In the genomic region with DNA sequence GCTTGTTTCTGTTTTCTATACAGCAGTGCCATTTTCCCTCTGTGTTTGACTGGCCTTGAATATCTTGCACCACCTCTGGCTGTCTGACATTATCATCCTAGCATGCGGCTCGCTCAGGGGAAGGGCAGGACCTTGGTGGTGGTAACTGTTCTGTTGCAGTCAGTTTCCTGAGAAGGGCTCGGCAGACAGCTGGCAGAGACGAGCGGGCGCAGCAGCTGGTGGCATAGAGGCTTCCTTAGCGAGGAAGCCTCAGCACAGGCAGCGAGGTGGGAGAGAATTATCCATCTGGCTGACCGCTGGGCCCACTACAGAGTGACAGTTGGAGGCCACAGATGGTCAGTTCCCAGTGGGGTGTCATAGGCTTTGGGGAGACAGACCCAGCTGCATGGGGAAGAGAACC, we compare ENCODE assay signal across 11 mouse cellular contexts. TPM values are rescaled to one million over a fixed set of nuclear protein-coding genes. Genes with fewer than 3 reads are reported as not detected.
DNase-seq lines count a peak whose midpoint lies in the region; ATAC-seq lines count a peak whose summit lies in the region.
"Had no signal": no experiment of that assay in that cellular context is flagged by ENCODE, and none has a peak within 500 bp of the region (broad histone marks: within the 10 kb centered on the region; RNA-seq: fewer than 3 reads in every experiment).

No protein-coding gene starts in this region.

- ATAC-seq in erythroblast, adult 5-6 weeks (replicated peaks; ENCODE audit: low FRiP score, poor library complexity, severe bottlenecking), result peak; percentile 58
- ATAC-seq in megakaryocyte progenitor cell, adult 5-6 weeks (replicated peaks; ENCODE audit: poor library complexity), result peak; percentile 66

- peak; percentile 37 to 50 for DNase-seq in spleen, postnatal 10 days (ENCODE audit: low spot score in 2 of 2)
- no peak for DNase-seq in spleen, postnatal 14 days (ENCODE audit: low spot score in 2 of 2)
- DNase-seq in thymus, postnatal 4 days, result peak; percentile 55
- no peak for DNase-seq in urinary bladder, adult 18-20 months (ENCODE audit: low spot score in 2 of 2)
- DNase-seq in cerebellum, postnatal 36 days, result no peak
- DNase-seq: cerebellum, adult 11 months; embryo, embryonic 11 days; gastrocnemius, adult 2 months; kidney, adult 11 months had no signal

RNA-seq across cellular contexts. Expression of a gene that starts 18.2 kb away (rescaled TPM):
- total RNA-seq in erythroblast, adult 5-6 weeks (2015; ENCODE audit: low replicate concordance), result 45.3 and 71.3 TPM in 2 replicates
- total RNA-seq in erythroblast, adult 5-6 weeks (2017; ENCODE audit: low replicate concordance), result 51.8 and 56.7 TPM in 2 replicates
- total RNA-seq in megakaryocyte progenitor cell, adult 5-6 weeks (2015), result 2.1 and 2.2 TPM in 2 replicates
- 1.00 and 1.7 TPM in 2 replicates for total RNA-seq in megakaryocyte progenitor cell, adult 5-6 weeks (2017)

Comparison
In these comparisons a context has a peak if more than half of its experiments do, and no peak if none do; other contexts are left out.
1. DNase-seq: peak in spleen, postnatal 10 days (2 of 2) and thymus, postnatal 4 days (single experiment); none in spleen, postnatal 14 days (0 of 2), urinary bladder, adult 18-20 months (0 of 2) and cerebellum, postnatal 36 days (0 of 2).
2. RNA of a gene that starts 18.2 kb away (total RNA-seq): 45.3 to 71.3 TPM in erythroblast, adult 5-6 weeks; 1.00 to 2.2 TPM in megakaryocyte progenitor cell, adult 5-6 weeks; every median in the first group is over 10 times any median in the second.